Mouse (Mus musculus) intestine, postnatal 0 days (tissue): ENCODE measurements at regions not wholly inside any gene's neighbourhood (a gene's known extent, or its start where the extent isn't known, plus 50 kb on each side); places are given as distances from the start of the nearest gene placed in this dataset.
"Not testable (repeated sequence)": the region's sequence is repeated elsewhere in the genome, so short reads cannot be mapped to it uniquely, and the experiment has no call there.

ENCODE experiments used
- ATAC-seq: fragments of 200-750 bp; cut with Nextera tagmentation; 2 replicates; pipeline ENCODE4 v1.8.0; 2017; ENCODE audit warnings: mild to moderate bottlenecking, moderate TSS enrichment, moderate library complexity
- H3K27ac ChIP-seq: fragments of 300-500 bp; sonication (generic); 2 replicates; pipeline ENCODE4 v1.5.1; 2014; ENCODE audit warnings: mild to moderate bottlenecking, low read depth, low read length, moderate library complexity
- H3K27me3 ChIP-seq: fragments of 300-500 bp; sonication (generic); replicated peaks from 2 replicates; pipeline ENCODE4 v1.6.1; 2014; ENCODE audit warnings: low read length, mixed read lengths; ENCODE audit not compliant: control insufficient read depth, insufficient read depth
- H3K36me3 ChIP-seq: fragments of 300-500 bp; sonication (generic); 2 replicates; pipeline ENCODE4 v1.6.1; 2014; ENCODE audit warnings: mild to moderate bottlenecking, moderate library complexity; ENCODE audit not compliant: control insufficient read depth, insufficient read depth
- H3K4me1 ChIP-seq: fragments of 300-500 bp; sonication (generic); replicated peaks from 2 replicates; pipeline ENCODE4 v1.6.1; 2014; ENCODE audit warnings: antibody characterized with exemption, low read length, mixed read lengths; ENCODE audit not compliant: control insufficient read depth, insufficient read depth
- H3K4me2 ChIP-seq: fragments of 300-500 bp; sonication (generic); replicated peaks from 2 replicates; pipeline ENCODE4 v1.6.1; 2014; ENCODE audit warnings: low read depth, mild to moderate bottlenecking, moderate library complexity
- H3K4me3 ChIP-seq: fragments of 300-500 bp; sonication (generic); 2 replicates; pipeline ENCODE4 v1.5.1; 2014; ENCODE audit warnings: low read depth, low read length
- H3K9ac ChIP-seq: fragments of 300-500 bp; sonication (generic); 2 replicates; pipeline ENCODE4 v1.6.1; 2014; ENCODE audit warnings: mild to moderate bottlenecking, low read depth, low read length
- H3K9me3 ChIP-seq: fragments of 300-500 bp; sonication (generic); 2 replicates; pipeline ENCODE4 v1.6.1; 2016; ENCODE audit warnings: mixed run types; ENCODE audit not compliant: control insufficient read depth
- CTCF ChIP-seq: sonication (generic); IDR thresholded peaks from 2 replicates; pipeline ENCODE4 v1.5.1; 2016; ENCODE audit warnings: low read depth, mild to moderate bottlenecking, control low read depth, antibody characterized with exemption, moderate library complexity
- WGBS: fragments of 180-500 bp; shearing (Covaris S2); extraction: QIAGEN DNeasy Blood & Tissue Kit; methylation state at CpG from one replicate; pipeline ENCODE4 v1.1.7; 2014; 5-methylcytosine and 5-hydroxymethylcytosine counted together

DNA sequence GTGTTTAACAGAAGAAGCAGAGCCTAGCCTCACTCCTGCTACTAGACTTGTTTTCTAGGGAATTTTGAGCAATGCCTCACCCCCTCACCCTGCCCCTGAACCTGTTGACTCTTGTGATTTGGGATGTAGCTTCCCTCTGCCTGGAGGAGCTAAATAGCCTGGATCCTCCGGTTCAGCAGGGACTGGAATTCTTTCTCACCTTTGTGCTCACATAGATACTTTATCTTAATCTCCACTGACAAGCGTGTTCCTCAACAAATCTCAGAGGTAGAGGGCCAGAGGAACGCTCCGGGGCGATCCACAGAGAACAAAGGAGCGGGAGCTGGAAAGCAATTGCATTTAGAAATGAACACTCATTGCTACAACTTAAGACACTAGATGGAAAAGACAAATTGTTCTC is 85.6 kb upstream of the Usp25 start:
- H3K4me1 ChIP-seq, result no peaks in the 10 kb centered on the region

DNA sequence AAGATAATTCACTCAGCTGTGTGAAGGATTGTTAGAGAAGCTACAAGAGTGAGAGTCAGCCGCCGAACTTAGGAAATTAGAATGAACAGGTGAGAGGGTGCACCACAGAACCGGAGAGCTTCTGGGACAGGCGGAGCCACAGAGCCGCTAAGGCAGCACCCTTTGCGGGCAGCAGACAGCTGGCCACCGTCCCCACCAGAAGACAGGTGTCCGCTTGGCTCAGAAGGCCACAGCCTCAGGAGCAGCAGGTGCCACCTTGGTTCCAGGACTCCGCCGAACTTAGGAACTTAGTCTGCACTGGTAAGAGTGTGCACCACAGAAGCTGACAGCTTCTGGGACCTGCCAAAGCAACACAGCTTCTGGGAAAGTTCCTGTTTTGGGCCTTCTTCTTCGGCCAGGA is 93.4 kb upstream of the Usp25 start:
- not testable (repeated sequence) for H3K4me2 ChIP-seq, H3K4me1 ChIP-seq, H3K27ac ChIP-seq, H3K4me3 ChIP-seq, H3K9ac ChIP-seq, ATAC-seq, H3K9me3 ChIP-seq, H3K36me3 ChIP-seq, H3K27me3 ChIP-seq
- 93% methylated on average over 11 of the region's 11 CpGs for WGBS

More for the DNA sequence above, 85.6 kb upstream of the Usp25 start:
- whole genome bisulfite sequencing, result 55% methylated on average over 6 of the region's 6 CpGs
- Histone ChIP-seq H3K9me3 (no peaks in the 10 kb centered on the region), H3K36me3 (no peaks in the 10 kb centered on the region), H3K9ac (no peak overlapping the region), H3K27ac (no peak overlapping the region), H3K27me3 (no peaks in the 10 kb centered on the region), H3K4me2 (no peak overlapping the region), H3K4me3 (no peak overlapping the region)
- no peak for TF ChIP-seq CTCF
- ATAC-seq, result no peak

DNA sequence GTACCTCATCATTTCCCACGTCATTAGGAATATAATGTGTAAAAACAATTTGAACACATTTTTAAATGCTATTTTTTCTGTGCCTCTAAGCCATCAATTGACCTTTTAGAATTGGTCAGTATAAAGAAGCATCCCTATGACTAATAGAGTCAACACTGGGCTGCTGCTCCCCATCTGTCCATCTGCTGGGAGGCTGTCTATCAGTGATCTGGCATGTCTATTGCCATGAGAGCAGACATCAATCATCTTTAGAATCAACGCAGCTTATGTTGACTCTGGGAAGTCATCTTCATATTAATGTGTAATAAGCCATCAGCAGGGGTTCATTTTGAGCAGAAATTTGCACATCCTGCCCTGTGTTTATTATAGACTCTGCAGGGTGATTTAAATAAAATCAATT is 94.9 kb upstream of the Usp25 start:
- Histone ChIP-seq H3K27me3 (no peaks in the 10 kb centered on the region), H3K9ac (no peak overlapping the region)

DNA sequence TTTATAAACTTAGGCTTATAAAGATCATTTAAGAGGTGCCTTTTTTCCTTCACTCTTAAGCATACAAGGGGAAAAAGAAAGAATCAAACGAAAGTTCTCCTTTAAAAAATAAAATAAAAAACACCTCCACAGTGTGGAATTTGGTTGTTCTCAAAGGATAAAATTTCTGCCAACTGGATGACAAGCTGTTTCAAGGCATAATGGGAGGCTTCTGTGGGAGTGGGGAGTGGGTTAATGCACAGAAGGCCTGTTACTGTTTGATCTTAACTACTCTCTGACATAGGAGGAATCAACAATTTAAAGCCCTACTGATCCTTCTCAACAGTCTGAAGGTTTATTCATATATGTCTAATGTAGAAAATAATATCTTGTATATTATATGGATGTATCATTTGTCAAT is 99.2 kb upstream of the Usp25 start:
- whole genome bisulfite sequencing, result 67% methylated on average over 1 of the region's 1 CpGs
- no peak for TF ChIP-seq CTCF
- H3K27ac ChIP-seq, result no peak overlapping the region

More for the DNA sequence above, 94.9 kb upstream of the Usp25 start:
- WGBS, result 73% methylated on average over 2 of the region's 2 CpGs
- no peaks in the 10 kb centered on the region for H3K9me3 ChIP-seq
- H3K27ac ChIP-seq, result no peak overlapping the region
- no peaks in the 10 kb centered on the region for H3K36me3 ChIP-seq
- no peak for ATAC-seq
- no peak overlapping the region for H3K4me2 ChIP-seq
- no peak for TF ChIP-seq CTCF
- H3K4me1 ChIP-seq, result no peaks in the 10 kb centered on the region
- H3K4me3 ChIP-seq, result no peak overlapping the region

DNA sequence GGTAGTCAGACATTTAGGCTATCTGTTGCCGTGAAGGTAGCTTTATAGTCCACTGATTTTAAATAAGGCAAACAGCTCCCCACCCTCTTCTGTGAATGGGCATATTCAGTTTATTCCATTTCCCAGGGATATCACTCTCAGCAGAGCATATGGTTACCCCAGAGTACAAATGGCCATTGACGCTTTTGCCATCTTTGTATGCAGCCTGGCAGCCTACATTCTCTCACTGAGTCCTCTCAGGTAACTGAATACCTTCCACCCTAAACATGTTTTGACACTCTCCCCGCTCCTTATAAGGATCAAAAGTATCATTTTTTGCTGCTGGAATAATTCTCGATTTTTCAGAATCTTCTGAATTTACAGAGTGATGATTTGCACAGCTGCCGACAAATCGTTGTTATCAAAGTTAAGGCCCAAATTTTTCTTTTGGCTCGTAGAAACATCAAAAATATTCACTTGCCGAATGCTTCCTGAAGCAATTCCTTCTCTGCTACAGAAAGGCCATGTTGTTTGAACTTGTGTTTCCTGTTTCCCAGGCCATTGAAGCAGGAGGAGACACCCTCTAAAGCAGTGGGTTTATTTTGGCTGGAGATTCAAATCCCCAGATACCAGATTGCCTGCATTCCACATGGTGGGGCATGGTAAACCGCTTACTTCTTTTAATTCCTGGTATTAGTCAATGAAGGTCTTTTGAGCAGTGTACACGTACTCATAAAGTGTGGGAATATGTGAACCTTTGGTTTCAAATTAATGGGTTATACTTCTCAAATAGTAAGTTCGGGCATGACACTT is 108.1 kb upstream of the Usp25 start:
- ATAC-seq, result no peak
- H3K4me3 ChIP-seq, result no peak overlapping the region
- 79% methylated on average over 11 of the region's 11 CpGs for WGBS

More for the DNA sequence above, 99.2 kb upstream of the Usp25 start:
- no peaks in the 10 kb centered on the region for H3K36me3 ChIP-seq
- H3K9ac ChIP-seq, result no peak overlapping the region
- ATAC-seq, result no peak
- H3K27me3 ChIP-seq, result no peaks in the 10 kb centered on the region
- H3K4me1 ChIP-seq, result no peaks in the 10 kb centered on the region
- no peaks in the 10 kb centered on the region for H3K9me3 ChIP-seq
- no peak overlapping the region for H3K4me2 ChIP-seq
- H3K4me3 ChIP-seq, result no peak overlapping the region

DNA sequence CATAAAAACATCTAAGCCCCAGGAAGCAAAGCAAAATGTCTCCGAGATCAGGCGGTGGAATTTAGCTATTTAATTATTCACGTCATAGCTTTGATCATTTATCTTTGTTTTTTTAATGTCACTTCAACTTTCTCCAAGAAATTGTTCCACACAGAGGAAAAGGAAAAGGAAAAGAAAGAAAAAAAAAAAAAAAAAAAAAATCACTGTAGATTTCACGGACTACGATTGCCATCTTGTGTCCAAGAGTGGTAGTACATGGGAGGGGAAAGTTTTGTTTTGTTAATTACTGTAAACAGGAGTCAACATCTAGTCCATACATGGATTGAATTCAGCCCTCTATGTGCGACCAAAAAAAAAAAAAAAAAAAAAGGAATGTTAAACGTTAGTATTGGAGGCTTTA is 114.4 kb upstream of the Usp25 start:
- WGBS, result 17% methylated on average over 7 of the region's 7 CpGs
- Histone ChIP-seq H3K27ac (no peak overlapping the region), H3K9me3 (no peaks in the 10 kb centered on the region), H3K36me3 (no peaks in the 10 kb centered on the region), H3K4me2 (no peak overlapping the region), H3K4me3 (no peak overlapping the region), H3K4me1 (no peaks in the 10 kb centered on the region), H3K27me3 (no peaks in the 10 kb centered on the region), H3K9ac (no peak overlapping the region)
- peak; percentile 72 for TF ChIP-seq CTCF
- no peak for ATAC-seq

More for the DNA sequence above, 108.1 kb upstream of the Usp25 start:
- TF ChIP-seq CTCF, result no peak
- Histone ChIP-seq H3K4me1 (no peaks in the 10 kb centered on the region), H3K9me3 (no peaks in the 10 kb centered on the region), H3K27ac (no peak overlapping the region), H3K27me3 (no peaks in the 10 kb centered on the region), H3K4me2 (no peak overlapping the region), H3K9ac (no peak overlapping the region), H3K36me3 (no peaks in the 10 kb centered on the region)
